Mouse (Mus musculus) CH12.LX (cell line): ENCODE data around the gene Man1a.

Experiments
- CTCF ChIP-seq, 2 experiments: IDR thresholded peaks in 1 of 2; conservative IDR thresholded peaks in 1 of 2; 2 replicates each; pipeline ENCODE4 v1.5.1; 2011 to 2012; ENCODE audit warnings: low read depth in 2 of 2, low read length in 2 of 2, improper control_type of control experiment in 1 of 2, inconsistent platforms in 1 of 2, mild to moderate bottlenecking in 1 of 2, moderate library complexity in 1 of 2
- E2F4 ChIP-seq: IDR thresholded peaks from 2 replicates; pipeline ENCODE4 v1.6.1; 2011; ENCODE audit warnings: low read depth, low read length, improper control_type of control experiment; ENCODE audit not compliant: insufficient replicate concordance
- MXI1 ChIP-seq: IDR thresholded peaks from 2 replicates; pipeline ENCODE4 v1.6.1; 2011; ENCODE audit warnings: mild to moderate bottlenecking, low read depth, low read length, improper control_type of control experiment
- NELFE ChIP-seq: IDR thresholded peaks from 2 replicates; pipeline ENCODE4 v1.6.1; 2011; ENCODE audit warnings: low read depth, low read length, improper control_type of control experiment
- NRF1 ChIP-seq: IDR thresholded peaks from 2 replicates; pipeline ENCODE4 v1.6.1; 2014; ENCODE audit warnings: low read depth, mild to moderate bottlenecking, inconsistent platforms, low read length, improper control_type of control experiment, moderate library complexity
- POLR2A ChIP-seq: IDR thresholded peaks from 2 replicates; pipeline ENCODE4 v1.6.1; 2011; ENCODE audit warnings: low read depth, mild to moderate bottlenecking, improper control_type of control experiment, low read length
- POLR2AphosphoS2 ChIP-seq: IDR thresholded peaks from 2 replicates; pipeline ENCODE4 v1.6.1; 2011; ENCODE audit warnings: low read depth, low read length, improper control_type of control experiment
- TBP ChIP-seq: conservative IDR thresholded peaks from 2 replicates; pipeline ENCODE4 v1.6.1; 2011; ENCODE audit warnings: low read depth, low read length, improper control_type of control experiment

DNA sequence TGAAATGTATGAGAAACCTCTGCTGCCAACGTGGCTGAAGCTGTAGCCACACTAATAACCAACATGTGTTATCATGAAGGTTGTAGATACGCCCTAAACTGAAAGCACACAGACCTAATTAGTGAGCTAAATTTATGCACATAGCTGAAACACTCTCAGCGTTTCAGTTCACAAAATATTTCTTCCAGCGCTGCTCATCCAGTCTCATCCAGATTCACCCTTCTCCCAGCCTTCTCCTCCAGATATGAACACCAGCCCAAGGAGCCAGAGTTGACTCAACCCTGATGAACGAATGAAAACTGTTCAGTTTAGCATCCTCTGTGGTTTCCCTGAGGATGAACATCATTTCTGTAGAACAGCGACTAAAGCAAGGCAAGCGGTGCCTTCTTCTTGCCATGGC, 15.8 kb downstream of the Man1a start:
- TF ChIP-seq POLR2A (peak; percentile 40; the same call in 1 of the 2 replicates), NELFE (no peak), TBP (no peak), NRF1 (no peak), POLR2AphosphoS2 (no peak), CTCF (conservative IDR thresholded peaks at IDR 0.05 in 1 of 2, IDR thresholded peaks at IDR 0.05 in 1 of 2; ENCODE audit: low read depth in 2 of 2, low read length in 2 of 2) (no peak), MXI1 (peak; percentile 71; the same call in 1 of the 2 replicates), E2F4 (no peak)
